Mouse (Mus musculus) midbrain, embryonic 16.5 days (tissue): ENCODE measurements around the gene Ambra1. TPM values are rescaled to one million over a fixed set of nuclear protein-coding genes. Genes with fewer than 3 reads are reported as not detected.

ENCODE experiments used
- ATAC-seq: fragments of 200-750 bp; cut with Nextera tagmentation; 2 replicates; pipeline ENCODE4 v1.8.0; 2017; ENCODE audit warnings: moderate TSS enrichment
- H3K27ac ChIP-seq: fragments of 300-500 bp; sonication (generic); 2 replicates; pipeline ENCODE4 v1.5.1; 2014; ENCODE audit warnings: mild to moderate bottlenecking, low read length, mixed read lengths
- H3K27me3 ChIP-seq: fragments of 300-500 bp; sonication (generic); 2 replicates; pipeline ENCODE4 v1.6.1; 2014; ENCODE audit warnings: low read depth, low read length, mixed read lengths; ENCODE audit not compliant: control insufficient read depth, insufficient read depth
- H3K36me3 ChIP-seq: fragments of 300-500 bp; sonication (generic); 2 replicates; pipeline ENCODE4 v1.6.1; 2014; ENCODE audit warnings: mild to moderate bottlenecking, low read length, moderate library complexity, mixed read lengths; ENCODE audit not compliant: control insufficient read depth, insufficient read depth
- H3K4me1 ChIP-seq: fragments of 300-500 bp; sonication (generic); 2 replicates; pipeline ENCODE4 v1.6.1; 2014; ENCODE audit warnings: mild to moderate bottlenecking, low read length, mixed read lengths; ENCODE audit not compliant: control insufficient read depth, insufficient read depth
- H3K4me2 ChIP-seq: fragments of 300-500 bp; sonication (generic); 2 replicates; pipeline ENCODE4 v1.6.1; 2014; ENCODE audit warnings: mild to moderate bottlenecking, low read length, mixed read lengths
- H3K4me3 ChIP-seq: fragments of 300-500 bp; sonication (generic); 2 replicates; pipeline ENCODE4 v1.5.1; 2014; ENCODE audit warnings: low read depth, mild to moderate bottlenecking, low read length, moderate library complexity, mixed read lengths
- H3K9ac ChIP-seq: fragments of 300-500 bp; sonication (generic); 2 replicates; pipeline ENCODE4 v1.6.1; 2014; ENCODE audit warnings: low read depth, low read length, mixed read lengths
- H3K9me3 ChIP-seq: fragments of 300-500 bp; sonication (generic); replicated peaks from 2 replicates; pipeline ENCODE4 v1.6.1; 2014; ENCODE audit warnings: mild to moderate bottlenecking, low read length, mixed read lengths; ENCODE audit not compliant: control insufficient read depth, poor library complexity, severe bottlenecking
- WGBS: fragments of 180-500 bp; shearing (Covaris S2); extraction: QIAGEN DNeasy Blood & Tissue Kit; methylation state at CpG from one replicate; pipeline ENCODE4 v1.1.7; 2014; 5-methylcytosine and 5-hydroxymethylcytosine counted together
- polyA plus RNA-seq: library from polyadenylated mRNA; unstranded; fragments of >200 nt; fragmentation: Nextera tagmentation; extraction: Ambion mirVana; gene quantifications from 2 replicates; pipeline ENCODE4 v1.2.1, GENCODE M21; 2015

The Ambra1 gene
- polyA plus RNA-seq, 1 experiment from 2014 or later = 27.6 TPM

- peak overlapping the region; percentile 77 for H3K4me3 ChIP-seq
- H3K4me2 ChIP-seq = peak overlapping the region; percentile 82
- H3K9me3 ChIP-seq = no peaks in the 10 kb centered on the region
- H3K27me3 ChIP-seq = peaks cover 10% of the 10 kb centered on the region; the same call in 1 of the 2 replicates
- peaks cover 14% of the 10 kb centered on the region for H3K4me1 ChIP-seq
- no peak for ATAC-seq
- H3K9ac ChIP-seq = peak overlapping the region; percentile 87
- no peaks in the 10 kb centered on the region for H3K36me3 ChIP-seq
- 63% methylated on average over 4 of the region's 4 CpGs for WGBS
- H3K27ac ChIP-seq = no peak overlapping the region
Observed at GRCm38 (mm10) chr2:91961901-91962761, 232.2 kb downstream of the Ambra1 start.

- under 1% methylated on average over 39 of the region's 39 CpGs for WGBS
- Histone ChIP-seq H3K4me3 (peak overlapping the region; percentile 77), H3K4me2 (peak overlapping the region; percentile 82), H3K36me3 (no peaks in the 10 kb centered on the region), H3K4me1 (peaks cover 14% of the 10 kb centered on the region), H3K9me3 (no peaks in the 10 kb centered on the region), H3K27me3 (peaks cover 10% of the 10 kb centered on the region; the same call in 1 of the 2 replicates), H3K27ac (peak overlapping the region; percentile 72), H3K9ac (peak overlapping the region; percentile 87)
- peak; percentile 66 for ATAC-seq
Observed at GRCm38 (mm10) chr2:91962864-91963401, 233.0 kb downstream of the Ambra1 start.

- Histone ChIP-seq H3K9me3 (no peaks in the 10 kb centered on the region), H3K4me2 (peak overlapping the region; percentile 82), H3K4me1 (peaks cover 14% of the 10 kb centered on the region), H3K36me3 (no peaks in the 10 kb centered on the region), H3K27ac (peak overlapping the region; percentile 72), H3K9ac (peak overlapping the region; percentile 87), H3K27me3 (peaks cover 10% of the 10 kb centered on the region; the same call in 1 of the 2 replicates), H3K4me3 (peak overlapping the region; percentile 77)
- peak; percentile 94 for ATAC-seq
- WGBS = under 1% methylated on average over 35 of the region's 57 CpGs
Observed at GRCm38 (mm10) chr2:91963443-91963932, 233.6 kb downstream of the Ambra1 start.

GRCm38 (mm10) chr2:91964610-91965204 is 234.8 kb downstream of the Ambra1 start:
- WGBS = 77% methylated on average over 3 of the region's 3 CpGs
- Histone ChIP-seq H3K27me3 (peaks cover 10% of the 10 kb centered on the region; the same call in 1 of the 2 replicates), H3K27ac (no peak overlapping the region), H3K36me3 (no peaks in the 10 kb centered on the region), H3K9me3 (no peaks in the 10 kb centered on the region), H3K4me2 (no peak overlapping the region), H3K4me3 (no peak overlapping the region), H3K4me1 (peaks cover 14% of the 10 kb centered on the region), H3K9ac (no peak overlapping the region)
- ATAC-seq = no peak

- H3K36me3 ChIP-seq = no peaks in the 10 kb centered on the region
- H3K4me2 ChIP-seq = no peak overlapping the region
- no peak overlapping the region for H3K27ac ChIP-seq
- H3K4me3 ChIP-seq = no peak overlapping the region
- H3K27me3 ChIP-seq = peaks cover 10% of the 10 kb centered on the region; the same call in 1 of the 2 replicates
- H3K9me3 ChIP-seq = no peaks in the 10 kb centered on the region
- peaks cover 12% of the 10 kb centered on the region for H3K4me1 ChIP-seq
- WGBS = 23% methylated on average over 20 of the region's 20 CpGs
- ATAC-seq = no peak
- H3K9ac ChIP-seq = 0 out of 2 replicates have a peak overlapping the region, but pooled peaks have one; percentile 16
Observed at GRCm38 (mm10) chr2:91965417-91965816, 235.5 kb downstream of the Ambra1 start.

- Histone ChIP-seq H3K4me1 (peaks cover 18% of the 10 kb centered on the region), H3K27me3 (peaks cover 10% of the 10 kb centered on the region; the same call in 1 of the 2 replicates), H3K4me2 (no peak overlapping the region), H3K27ac (no peak overlapping the region), H3K9me3 (no peaks in the 10 kb centered on the region), H3K9ac (no peak overlapping the region), H3K4me3 (no peak overlapping the region), H3K36me3 (no peaks in the 10 kb centered on the region)
- WGBS = 88% methylated on average over 5 of the region's 5 CpGs
- ATAC-seq = no peak
Observed at GRCm38 (mm10) chr2:91966367-91966766, 236.4 kb downstream of the Ambra1 start.

GRCm38 (mm10) chr2:91967962-91968361 is 238.0 kb downstream of the Ambra1 start:
- ATAC-seq = no peak
- Histone ChIP-seq H3K4me1 (peaks cover 17% of the 10 kb centered on the region), H3K9ac (no peak overlapping the region), H3K4me2 (no peak overlapping the region), H3K36me3 (no peaks in the 10 kb centered on the region), H3K27me3 (peaks cover 10% of the 10 kb centered on the region; the same call in 1 of the 2 replicates), H3K9me3 (no peaks in the 10 kb centered on the region), H3K4me3 (no peak overlapping the region), H3K27ac (no peak overlapping the region)
- 69% methylated on average over 11 of the region's 11 CpGs for WGBS
